In the genomic region with DNA sequence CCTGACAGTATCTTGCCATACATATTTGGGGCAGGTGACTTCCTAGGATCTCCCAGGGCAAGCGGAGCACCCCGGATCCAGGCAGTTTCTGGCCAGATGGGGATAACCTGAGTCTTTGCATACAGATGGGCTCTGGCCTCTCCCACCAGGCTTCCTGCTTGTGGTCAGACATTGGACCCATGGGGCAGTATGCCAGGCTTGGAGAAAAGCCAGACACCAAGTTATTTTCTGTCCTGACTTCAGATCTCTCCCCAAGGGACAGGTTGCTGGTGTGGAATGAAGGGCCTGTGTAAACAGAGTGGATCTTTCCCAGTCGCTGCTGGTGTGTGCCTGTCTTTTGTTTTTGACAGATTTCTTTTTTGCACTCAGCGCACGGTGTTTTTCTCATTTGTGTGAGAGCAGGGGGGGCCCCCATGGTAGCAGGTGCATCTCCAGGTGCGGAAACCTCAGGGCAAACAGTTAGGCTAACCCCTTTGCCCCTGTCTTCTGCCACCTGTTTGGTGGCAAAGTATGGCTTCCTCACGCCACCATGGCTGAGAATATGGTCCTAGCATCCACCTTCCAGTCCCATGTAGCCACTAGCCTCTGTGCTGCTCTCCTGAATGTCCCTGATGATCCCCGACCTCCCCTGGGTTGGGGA, we compare ENCODE assay signal across 7 mouse cellular contexts. TPM values are rescaled to one million over a fixed set of nuclear protein-coding genes. Genes with fewer than 3 reads are reported as not detected.
DNase-seq lines count a peak whose midpoint lies in the region; ATAC-seq and TF ChIP-seq lines count a peak whose summit lies in the region.

No protein-coding gene starts in this region.

- WGBS in spleen, adult 2 months, result 23% methylated on average over 8 of the region's 8 CpGs
- WGBS in kidney, postnatal 0 days, result 63% methylated on average over 8 of the region's 8 CpGs

- no peak overlapping the region for H3K9ac ChIP-seq in kidney, postnatal 0 days (ENCODE audit: low read depth, low read length)

- peak overlapping the region; percentile 43; the same call in 1 of the 2 replicates for H3K27ac ChIP-seq in spleen, adult 2 months (ENCODE audit: insufficient read depth, low read length)
- peak overlapping the region; percentile 68 for H3K27ac ChIP-seq in kidney, postnatal 0 days

- no peak overlapping the region for H3K4me2 ChIP-seq in kidney, postnatal 0 days (ENCODE audit: low read length)

- H3K4me3 ChIP-seq in spleen, adult 2 months (ENCODE audit: extremely low read depth, insufficient read depth, insufficient read length), result no peak overlapping the region
- H3K4me3 ChIP-seq in kidney, postnatal 0 days (replicated peaks; ENCODE audit: low read depth, low read length), result no peak overlapping the region

- no peaks in the 10 kb centered on the region for H3K9me3 ChIP-seq in kidney, postnatal 0 days (replicated peaks; ENCODE audit: low read length)

- no peak for TF ChIP-seq POLR2A in spleen, adult 2 months (IDR thresholded peaks at IDR 0.05; ENCODE audit: low read depth, low read length)

- H3K27me3 ChIP-seq in spleen, adult 2 months (ENCODE audit: control insufficient read depth, insufficient read depth, low read length), result no peaks in the 10 kb centered on the region
- H3K27me3 ChIP-seq in kidney, postnatal 0 days (ENCODE audit: insufficient read depth, low read length), result no peaks in the 10 kb centered on the region

- peaks cover 44% of the 10 kb centered on the region; the same call in 1 of the 2 replicates for H3K4me1 ChIP-seq in spleen, adult 2 months (ENCODE audit: control insufficient read depth, insufficient read depth, insufficient read length)
- H3K4me1 ChIP-seq in kidney, postnatal 0 days (replicated peaks; ENCODE audit: insufficient read depth, low read length), result peaks cover 64% of the 10 kb centered on the region

- no peak for TF ChIP-seq CTCF in spleen, adult 2 months (IDR thresholded peaks at IDR 0.05; ENCODE audit: extremely low read depth, insufficient read depth, insufficient read length, insufficient replicate concordance)
- no peak for TF ChIP-seq CTCF in kidney, postnatal 0 days (IDR thresholded peaks at IDR 0.05; ENCODE audit: low read depth)

- DNase-seq in spleen, adult 2 months (ENCODE audit: low read depth in 1 of 2, low spot score in 2 of 2), result no peak
- no peak for DNase-seq in spleen, adult 18-20 months
- DNase-seq in heart, adult 18-20 months, result peak; percentile 72 to 75
- no peak for DNase-seq in kidney, postnatal 0 days (ENCODE audit: low spot score)
- peak; percentile 53 for DNase-seq in naive thymus-derived CD4-positive, alpha-beta T cell, adult 2 months (ENCODE audit: low read depth)
- no peak for DNase-seq in testis, postnatal 14 days (ENCODE audit: low spot score)
- DNase-seq in right cerebral cortex, postnatal 14 days, result no peak

- no peaks in the 10 kb centered on the region for H3K36me3 ChIP-seq in spleen, adult 2 months (ENCODE audit: control insufficient read depth, insufficient read depth, low read length)
- no peaks in the 10 kb centered on the region for H3K36me3 ChIP-seq in kidney, postnatal 0 days (ENCODE audit: insufficient read depth, low read length)

- ATAC-seq in kidney, postnatal 0 days (replicated peaks; ENCODE audit: low FRiP score, low read depth), result no peak

RNA-seq across cellular contexts. Expression of a gene that starts 45.6 kb away (rescaled TPM):
- 8.1 and 14.7 TPM in 2 replicates for polyA plus RNA-seq in spleen, adult 2 months (2012; rRNA removed)
- total RNA-seq in heart, adult 18-20 months (2021), result 1 to 10 TPM in 1 of 2 experiments, under 1 TPM in 1; 0.98 to 1.8 TPM
- 54.0 and 70.0 TPM in 2 replicates for polyA plus RNA-seq in kidney, postnatal 0 days (2015; fragmentation: Nextera tagmentation; extraction: Ambion mirVana)

Comparison
In these comparisons a context has a peak if more than half of its experiments do, and no peak if none do; other contexts are left out.
1. DNase-seq: peak in heart, adult 18-20 months (2 of 2) and naive thymus-derived CD4-positive, alpha-beta T cell, adult 2 months (single experiment); none in spleen, adult 2 months (0 of 2), spleen, adult 18-20 months (0 of 2), kidney, postnatal 0 days (single experiment), testis, postnatal 14 days (single experiment) and right cerebral cortex, postnatal 14 days (single experiment).